Mouse (Mus musculus) myocyte (in vitro differentiated cells): Measurements from ENCODE around the gene Prl2c2. TPM values are rescaled to one million over a fixed set of nuclear protein-coding genes. Genes with fewer than 3 reads are reported as not detected.
"Not testable (repeated sequence)": the region's sequence is repeated elsewhere in the genome, so short reads cannot be mapped to it uniquely, and the experiment has no call there.

Source experiments
- H3K27me3 ChIP-seq: one replicate; pipeline ENCODE4 v1.6.1; 2011; ENCODE audit not compliant: control insufficient read depth, insufficient read depth, insufficient read length
- H3K36me3 ChIP-seq: one replicate; pipeline ENCODE4 v1.6.1; 2011; ENCODE audit not compliant: control insufficient read depth, insufficient read depth
- H3K4me2 ChIP-seq: one replicate; pipeline ENCODE4 v1.6.1; 2011; ENCODE audit warnings: low read depth, control low read depth
- H3K4me3 ChIP-seq: one replicate; pipeline ENCODE4 v1.5.1; 2011; ENCODE audit warnings: mild to moderate bottlenecking, control low read depth, moderate library complexity
- H3K79me2 ChIP-seq: one replicate; pipeline ENCODE4 v1.6.1; 2011; ENCODE audit not compliant: control insufficient read depth, insufficient read depth
- H3ac ChIP-seq: one replicate; pipeline ENCODE4 v1.6.1; 2011; ENCODE audit not compliant: control insufficient read depth, insufficient read length
- polyA plus RNA-seq: library from polyadenylated mRNA; unstranded; fragments of >200 nt; fragmentation: generic; extraction: Trizol; gene quantifications from one replicate; pipeline ENCODE4 v1.2.1, GENCODE M21; 2012; ENCODE audit warnings: missing spikeins

The Prl2c2 gene
- 1.3 TPM for polyA plus RNA-seq

GRCm38 (mm10) chr13:13005283-13005682, at the start of gene Prl2c2:
Gene Prl2c2, minus strand, starts transcription at chr13:13005383.
- H3K79me2 ChIP-seq, H3K4me3 ChIP-seq, H3K36me3 ChIP-seq, H3K27me3 ChIP-seq, H3K4me2 ChIP-seq, H3ac ChIP-seq: not testable (repeated sequence)

- not testable (repeated sequence) for H3K4me2 ChIP-seq, H3ac ChIP-seq, H3K27me3 ChIP-seq, H3K79me2 ChIP-seq, H3K4me3 ChIP-seq, H3K36me3 ChIP-seq
Observed at GRCm38 (mm10) chr13:13025872-13026271, 20.7 kb upstream of the Prl2c2 start.

GRCm38 (mm10) chr13:13013993-13014549, 8.9 kb upstream of the Prl2c2 start:
- not testable (repeated sequence) for H3K4me2 ChIP-seq, H3K4me3 ChIP-seq, H3K27me3 ChIP-seq, H3ac ChIP-seq, H3K79me2 ChIP-seq, H3K36me3 ChIP-seq

Other genes with a start within 250 kb of the Prl2c2 start
- gene Prl2c3, start 205.3 kb downstream of the Prl2c2 start, polyA plus RNA-seq = 0.95 TPM
- gene Prl2c5, start 177.3 kb upstream of the Prl2c2 start, polyA plus RNA-seq = 0.25 TPM